Mouse (Mus musculus) erythroblast, embryonic 14.5 days (primary cell): ENCODE data around the gene Bhlhb9.

Source experiments
- GATA1 ChIP-seq: IDR thresholded peaks from 2 replicates; pipeline ENCODE4 v1.6.1; 2012; ENCODE audit warnings: low read length, inconsistent platforms, mixed read lengths
- TAL1 ChIP-seq: IDR thresholded peaks from 3 replicates; pipeline ENCODE4 v1.6.1; 2012; ENCODE audit warnings: low read length, inconsistent platforms, mixed read lengths

DNA sequence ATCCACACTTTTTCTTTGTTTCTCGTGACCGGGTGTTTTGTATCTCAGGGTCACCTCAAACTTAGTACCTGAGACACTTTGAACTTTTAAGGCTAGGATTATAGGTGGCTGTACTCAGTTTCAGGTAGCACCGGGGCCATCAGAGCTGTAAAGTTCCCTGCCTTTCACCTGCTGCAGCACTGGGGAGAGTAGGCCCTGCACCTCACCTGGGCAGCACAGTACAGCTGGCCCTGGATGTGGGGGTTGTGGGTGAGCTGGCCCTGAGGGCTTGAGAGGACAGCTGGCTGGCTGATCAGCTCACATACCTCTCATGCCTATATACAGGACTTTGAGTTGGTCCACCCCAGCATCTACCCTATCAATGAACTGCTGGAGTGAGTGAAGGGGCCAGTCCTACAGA, 6.8 kb downstream of the Bhlhb9 start:
- no peak for TF ChIP-seq TAL1
- TF ChIP-seq GATA1: no peak
